Mouse (Mus musculus): ENCODE data around the gene Fam168a. TPM values are rescaled to one million over a fixed set of nuclear protein-coding genes. Genes with fewer than 3 reads are reported as not detected.

Gene Fam168a
- polyA plus RNA-seq, 1 experiment from 2014 or later, result 126 TPM

GRCm38 (mm10) chr7:100678948-100679880, 27.2 kb upstream of the Fam168a start:
- Histone ChIP-seq H3K36me3 (replicated peaks) (no peaks in the 10 kb centered on the region), H3K27ac (no peak overlapping the region), H3K4me1 (no peaks in the 10 kb centered on the region), H3K9me3 (no peaks in the 10 kb centered on the region), H3K4me2 (no peak overlapping the region), H3K27me3 (replicated peaks) (no peaks in the 10 kb centered on the region), H3K4me3 (no peak overlapping the region), H3K9ac (no peak overlapping the region)
- ATAC-seq (replicated peaks), result no peak
- 68% methylated on average over 15 of the region's 15 CpGs for WGBS

- H3K4me2 ChIP-seq, result no peak overlapping the region
- H3K4me3 ChIP-seq, result no peak overlapping the region
- H3K4me1 ChIP-seq, result no peaks in the 10 kb centered on the region
- no peak overlapping the region for H3K9ac ChIP-seq
- H3K9me3 ChIP-seq, result no peaks in the 10 kb centered on the region
- no peaks in the 10 kb centered on the region for H3K36me3 ChIP-seq (replicated peaks)
- no peak; the same call in 1 of the 2 replicates for ATAC-seq (replicated peaks)
- no peak overlapping the region for H3K27ac ChIP-seq
- H3K27me3 ChIP-seq (replicated peaks), result no peaks in the 10 kb centered on the region
- WGBS, result 55% methylated on average over 5 of the region's 5 CpGs
Observed at GRCm38 (mm10) chr7:100681132-100681531, 25.3 kb upstream of the Fam168a start.

- Histone ChIP-seq H3K36me3 (replicated peaks) (no peaks in the 10 kb centered on the region), H3K4me1 (no peaks in the 10 kb centered on the region), H3K27ac (no peak overlapping the region), H3K27me3 (replicated peaks) (no peaks in the 10 kb centered on the region), H3K4me2 (no peak overlapping the region), H3K4me3 (no peak overlapping the region), H3K9ac (no peak overlapping the region), H3K9me3 (no peaks in the 10 kb centered on the region)
- WGBS, result 78% methylated on average over 1 of the region's 1 CpGs
- no peak for ATAC-seq (replicated peaks)
Observed at GRCm38 (mm10) chr7:100683241-100683640, 23.2 kb upstream of the Fam168a start.

- no peak overlapping the region for H3K9ac ChIP-seq
- H3K27me3 ChIP-seq (replicated peaks), result no peaks in the 10 kb centered on the region
- ATAC-seq (replicated peaks), result no peak
- 79% methylated on average over 5 of the region's 5 CpGs for WGBS
- H3K27ac ChIP-seq, result no peak overlapping the region
- no peak overlapping the region for H3K4me2 ChIP-seq
- H3K4me3 ChIP-seq, result no peak overlapping the region
- no peaks in the 10 kb centered on the region for H3K36me3 ChIP-seq (replicated peaks)
- H3K9me3 ChIP-seq, result no peaks in the 10 kb centered on the region
- H3K4me1 ChIP-seq, result no peaks in the 10 kb centered on the region
Observed at GRCm38 (mm10) chr7:100684081-100684480, 22.4 kb upstream of the Fam168a start.

- ATAC-seq (replicated peaks), result no peak
- Histone ChIP-seq H3K9me3 (no peaks in the 10 kb centered on the region), H3K36me3 (replicated peaks) (no peaks in the 10 kb centered on the region), H3K4me1 (no peaks in the 10 kb centered on the region), H3K27me3 (replicated peaks) (no peaks in the 10 kb centered on the region), H3K27ac (no peak overlapping the region), H3K4me2 (no peak overlapping the region), H3K9ac (no peak overlapping the region), H3K4me3 (no peak overlapping the region)
- 53% methylated on average over 7 of the region's 7 CpGs for WGBS
Observed at GRCm38 (mm10) chr7:100684538-100684937, 21.9 kb upstream of the Fam168a start.

GRCm38 (mm10) chr7:100685061-100686030, 21.1 kb upstream of the Fam168a start:
- no peaks in the 10 kb centered on the region for H3K36me3 ChIP-seq (replicated peaks)
- no peak overlapping the region for H3K4me2 ChIP-seq
- no peak overlapping the region for H3K27ac ChIP-seq
- no peak overlapping the region for H3K4me3 ChIP-seq
- no peak overlapping the region for H3K9ac ChIP-seq
- no peaks in the 10 kb centered on the region for H3K9me3 ChIP-seq
- ATAC-seq (replicated peaks), result peak; percentile 69; the same call in 1 of the 2 replicates
- no peaks in the 10 kb centered on the region for H3K27me3 ChIP-seq (replicated peaks)
- 40% methylated on average over 13 of the region's 13 CpGs for WGBS
- no peaks in the 10 kb centered on the region for H3K4me1 ChIP-seq

GRCm38 (mm10) chr7:100688471-100688870, 18.0 kb upstream of the Fam168a start:
- H3K27ac ChIP-seq, result no peak overlapping the region
- no peaks in the 10 kb centered on the region for H3K9me3 ChIP-seq
- no peak for ATAC-seq (replicated peaks)
- H3K9ac ChIP-seq, result no peak overlapping the region
- H3K36me3 ChIP-seq (replicated peaks), result no peaks in the 10 kb centered on the region
- H3K4me1 ChIP-seq, result no peaks in the 10 kb centered on the region
- no peak overlapping the region for H3K4me3 ChIP-seq
- H3K27me3 ChIP-seq (replicated peaks), result no peaks in the 10 kb centered on the region
- WGBS, result 88% methylated on average over 7 of the region's 7 CpGs
- no peak overlapping the region for H3K4me2 ChIP-seq

- Histone ChIP-seq H3K36me3 (replicated peaks) (no peaks in the 10 kb centered on the region), H3K27me3 (replicated peaks) (no peaks in the 10 kb centered on the region), H3K4me1 (no peaks in the 10 kb centered on the region), H3K9ac (no peak overlapping the region), H3K9me3 (no peaks in the 10 kb centered on the region), H3K4me3 (no peak overlapping the region), H3K27ac (no peak overlapping the region), H3K4me2 (no peak overlapping the region)
- no peak for ATAC-seq (replicated peaks)
- WGBS, result 80% methylated on average over 8 of the region's 8 CpGs
Observed at GRCm38 (mm10) chr7:100693199-100693598, 13.2 kb upstream of the Fam168a start.

- Histone ChIP-seq H3K4me1 (no peaks in the 10 kb centered on the region), H3K27me3 (replicated peaks) (no peaks in the 10 kb centered on the region), H3K36me3 (replicated peaks) (no peaks in the 10 kb centered on the region), H3K4me2 (no peak overlapping the region), H3K4me3 (no peak overlapping the region), H3K9ac (no peak overlapping the region), H3K9me3 (no peaks in the 10 kb centered on the region), H3K27ac (no peak overlapping the region)
- no peak for ATAC-seq (replicated peaks)
- WGBS, result 67% methylated on average over 8 of the region's 8 CpGs
Observed at GRCm38 (mm10) chr7:100699771-100700770, 6.4 kb upstream of the Fam168a start.

- Histone ChIP-seq H3K4me3 (peak overlapping the region; percentile 97), H3K36me3 (replicated peaks) (no peaks in the 10 kb centered on the region), H3K9ac (peak overlapping the region; percentile 97), H3K27ac (peak overlapping the region; percentile 100), H3K4me2 (peak overlapping the region; percentile 80), H3K27me3 (replicated peaks) (no peaks in the 10 kb centered on the region), H3K9me3 (no peaks in the 10 kb centered on the region), H3K4me1 (peaks cover 19% of the 10 kb centered on the region)
- no peak; the same call in 1 of the 2 replicates for ATAC-seq (replicated peaks)
- WGBS, result under 1% methylated on average over 23 of the region's 23 CpGs
Observed at GRCm38 (mm10) chr7:100706883-100707480, 547 bp downstream of the Fam168a start.

- Histone ChIP-seq H3K4me3 (no peak overlapping the region), H3K4me2 (no peak overlapping the region), H3K9me3 (no peaks in the 10 kb centered on the region), H3K27ac (no peak overlapping the region), H3K27me3 (replicated peaks) (no peaks in the 10 kb centered on the region), H3K4me1 (peaks cover 21% of the 10 kb centered on the region), H3K9ac (no peak overlapping the region), H3K36me3 (replicated peaks) (no peaks in the 10 kb centered on the region)
- 83% methylated on average over 5 of the region's 5 CpGs for WGBS
- no peak for ATAC-seq (replicated peaks)
Observed at GRCm38 (mm10) chr7:100718741-100719140, 12.3 kb downstream of the Fam168a start.

Data from midbrain, embryonic 15.5 days (tissue).